Mouse (Mus musculus): ENCODE results near the gene Slc35d1. TPM values are rescaled to one million over a fixed set of nuclear protein-coding genes. Genes with fewer than 3 reads are reported as not detected.

Slc35d1 gene
- total RNA-seq (2014; fragmentation: Nextera tagmentation) (14.2 and 20.6 TPM in 2 replicates), total RNA-seq (2017) (5.0 and 5.6 TPM in 2 replicates)

DNA sequence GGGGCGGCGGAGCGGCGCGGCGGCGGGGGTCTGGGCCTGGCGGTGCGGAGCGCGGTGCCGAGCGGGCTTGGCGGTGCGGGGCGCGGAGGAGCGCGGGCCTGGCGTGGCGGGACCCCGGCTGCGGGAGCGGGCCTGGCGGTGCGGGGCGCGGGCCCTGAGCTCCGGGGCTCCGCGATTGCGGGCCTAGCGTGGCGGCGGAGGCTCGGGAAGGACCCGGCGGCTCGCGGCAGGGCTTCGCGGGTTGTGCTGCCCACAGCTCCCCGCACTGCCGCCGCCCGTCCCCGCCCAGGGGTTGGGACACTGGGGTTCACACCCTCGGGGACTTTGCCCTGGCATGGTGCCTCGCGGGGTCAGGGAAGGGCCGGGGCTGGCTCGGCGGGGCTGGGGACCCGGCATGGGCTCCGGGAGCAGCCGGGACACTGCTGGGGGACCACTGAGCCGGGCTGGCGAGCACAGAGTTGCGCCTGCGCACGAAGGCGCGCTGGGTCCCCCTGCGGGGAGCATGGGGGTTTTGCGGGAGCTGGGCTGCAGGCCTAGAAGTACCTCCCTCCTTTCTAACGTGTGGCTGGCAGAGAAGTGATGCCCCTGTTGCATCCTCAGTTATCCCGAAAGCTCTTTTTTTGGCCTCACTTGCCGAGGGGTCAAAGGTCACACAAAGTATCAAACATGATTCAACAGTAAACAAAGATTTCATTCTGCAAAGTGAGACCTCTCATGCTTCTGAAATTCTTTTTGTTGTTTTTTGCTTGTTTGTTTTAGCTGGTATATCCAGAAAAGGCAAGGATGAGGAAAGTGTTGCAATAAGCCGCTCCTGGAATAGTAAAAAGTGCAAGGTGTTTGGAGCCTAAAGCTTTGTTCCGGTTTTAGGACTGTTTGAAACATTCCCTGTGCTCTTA, at the start of gene Slc35d1:
Gene Slc35d1 (minus strand): TSS at position 240 of the 896 bp plus-strand sequence.
- peak; percentile 74 for ATAC-seq (replicated peaks; ENCODE audit: poor library complexity, severe bottlenecking)

DNA sequence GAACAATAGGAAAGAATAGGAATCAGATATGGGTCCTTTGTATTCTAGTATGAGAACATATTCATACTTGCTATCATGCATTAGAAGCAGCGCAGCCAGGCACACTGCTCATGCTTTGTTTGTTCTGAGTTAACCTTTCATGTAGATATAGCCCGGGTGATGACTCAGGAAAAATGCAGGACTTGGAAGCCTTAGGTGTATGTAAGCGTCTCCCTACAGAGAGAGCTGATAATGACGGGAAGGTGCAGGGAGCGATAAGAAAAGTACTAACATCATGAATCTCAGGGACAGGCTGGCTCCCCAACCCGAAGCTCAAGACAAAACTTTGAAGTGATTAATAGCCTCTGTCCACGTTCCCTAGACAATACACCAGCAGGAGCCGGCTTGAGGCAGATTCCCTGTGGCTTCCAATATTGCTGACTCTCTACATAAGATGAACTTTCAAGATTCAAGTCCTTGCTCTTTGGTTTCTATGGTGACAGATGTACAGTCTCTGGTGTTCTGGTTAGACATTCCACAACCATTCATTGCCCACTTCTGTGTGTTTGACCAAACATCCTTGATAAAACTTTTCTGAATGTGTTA, 48.9 kb upstream of the Slc35d1 start:
- no peak for ATAC-seq (replicated peaks; ENCODE audit: poor library complexity, severe bottlenecking)

DNA sequence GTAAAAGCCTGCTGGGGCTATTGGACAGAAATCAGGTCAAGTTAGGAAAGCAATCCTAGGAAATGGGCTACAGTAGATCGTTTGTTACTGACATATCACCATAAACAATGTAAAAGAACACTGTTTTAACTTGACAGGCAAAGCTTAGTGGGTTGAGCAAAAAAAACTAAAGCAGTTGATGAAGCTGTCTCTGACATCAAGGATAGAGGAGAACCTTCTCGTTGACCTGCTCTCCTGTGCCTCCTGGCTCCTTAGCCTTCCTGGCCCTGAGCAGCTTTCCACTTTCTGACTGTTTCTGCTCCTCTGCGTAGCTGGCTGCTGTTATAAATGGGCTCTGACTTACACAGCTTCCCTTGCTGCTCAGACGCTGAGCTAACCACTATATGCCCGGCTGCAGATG, 48.4 kb upstream of the Slc35d1 start:
- ATAC-seq (replicated peaks; ENCODE audit: poor library complexity, severe bottlenecking), result no peak

DNA sequence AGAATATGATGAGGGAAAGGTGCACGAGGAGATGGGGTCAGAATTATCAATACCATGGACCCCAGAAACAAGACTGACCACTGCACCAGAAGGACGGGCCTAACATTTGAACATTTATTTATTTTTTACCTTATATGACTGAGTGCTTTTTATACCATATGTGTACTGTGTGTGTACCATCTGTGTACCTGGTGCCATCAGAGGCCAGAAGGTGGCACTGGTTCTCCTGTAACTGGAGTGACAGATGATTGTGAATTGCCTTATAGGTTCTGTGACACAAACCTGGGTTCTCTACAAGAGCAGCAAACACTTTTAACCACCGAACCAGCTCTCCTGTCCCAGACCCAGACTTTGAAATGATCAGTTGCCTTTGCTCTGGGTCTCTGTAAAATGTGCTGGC, 43.9 kb upstream of the Slc35d1 start:
- no peak for ATAC-seq (replicated peaks; ENCODE audit: poor library complexity, severe bottlenecking)

DNA sequence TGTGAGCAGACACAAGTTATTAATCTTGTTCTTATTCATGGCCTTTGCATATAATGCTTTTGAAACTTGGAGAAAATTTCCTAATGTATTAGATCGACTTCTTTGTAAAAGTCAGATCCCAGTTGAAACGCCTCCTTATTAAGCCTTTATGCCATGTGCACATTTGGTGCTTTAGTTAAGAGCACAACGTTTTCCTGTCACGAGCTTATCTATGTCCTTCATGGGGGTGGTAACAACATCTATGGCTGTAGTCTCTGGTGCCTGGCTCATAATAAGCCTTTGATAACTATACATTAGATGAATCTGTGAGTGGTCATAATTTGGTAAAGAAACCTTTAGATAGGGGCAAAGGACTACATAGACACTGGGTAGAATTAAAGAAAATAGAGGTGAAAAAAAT, 38.9 kb upstream of the Slc35d1 start:
- no peak for ATAC-seq (replicated peaks; ENCODE audit: poor library complexity, severe bottlenecking)

DNA sequence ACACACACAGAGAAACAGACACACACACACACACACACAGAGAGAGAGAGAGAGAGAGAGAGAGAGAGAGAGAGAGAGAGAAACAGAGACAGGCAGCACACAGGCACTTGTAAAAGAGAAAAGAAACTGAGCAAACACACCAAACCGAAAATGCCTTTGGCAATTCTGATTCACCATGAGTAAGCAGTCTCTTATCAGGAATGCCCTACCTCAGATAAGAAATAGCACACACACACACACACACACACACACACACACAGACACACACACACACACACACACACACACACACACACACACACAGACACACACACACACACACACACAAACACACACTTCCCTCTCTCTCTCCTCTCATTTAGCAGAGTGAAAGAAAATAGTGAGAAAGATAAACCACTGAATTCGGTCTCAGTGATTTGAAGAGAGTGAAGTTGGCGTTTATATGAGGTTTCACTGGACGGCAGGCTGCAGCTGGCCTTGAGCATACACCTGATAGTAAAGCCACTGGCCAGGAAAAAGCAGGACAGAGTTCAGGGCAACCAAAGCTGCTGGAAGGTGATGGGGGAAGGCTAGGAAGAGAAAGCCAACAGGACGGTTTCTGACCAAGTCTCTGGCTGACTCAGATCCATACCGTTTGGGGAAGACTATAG, 34.6 kb upstream of the Slc35d1 start:
- no peak for ATAC-seq (replicated peaks; ENCODE audit: poor library complexity, severe bottlenecking)

DNA sequence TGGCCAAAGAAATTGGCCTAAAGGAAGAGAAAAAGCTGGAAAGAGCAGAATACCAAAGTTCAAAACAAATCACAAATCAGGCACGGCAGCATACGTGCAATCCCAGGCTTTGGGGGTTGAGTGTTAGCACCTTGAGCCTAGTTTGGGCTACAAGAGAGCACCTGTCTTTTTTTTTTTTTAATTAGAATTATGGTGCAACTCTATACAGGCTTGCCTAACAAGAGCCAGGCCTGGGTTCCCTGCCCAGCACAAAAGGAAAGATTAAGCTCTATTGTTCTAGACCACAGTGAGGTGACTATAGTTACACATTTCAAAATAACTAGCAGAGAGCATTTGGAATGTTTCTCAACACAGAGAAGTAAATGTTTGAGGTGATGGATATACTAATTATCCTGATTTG, 32.8 kb upstream of the Slc35d1 start:
- ATAC-seq (replicated peaks; ENCODE audit: poor library complexity, severe bottlenecking), result no peak

DNA sequence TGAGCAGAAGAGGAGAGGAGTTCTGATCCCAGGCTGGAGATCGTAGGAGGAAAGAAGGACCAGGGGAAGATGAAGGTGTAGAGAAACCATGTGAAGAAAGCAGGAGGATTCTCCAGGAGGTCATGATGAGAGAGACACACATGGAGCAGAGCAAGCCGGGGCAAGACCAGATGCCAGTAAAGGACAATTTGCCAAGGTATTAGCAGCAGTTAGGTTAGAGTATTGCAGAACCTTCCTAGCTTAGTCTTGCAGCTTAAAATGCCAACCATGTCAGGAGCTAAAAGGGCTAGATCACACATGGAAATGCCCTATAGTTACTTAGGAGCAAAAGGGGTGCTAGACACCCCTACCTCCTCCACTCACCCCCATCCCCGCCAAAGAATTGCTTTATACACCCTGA, 32.3 kb upstream of the Slc35d1 start:
- ATAC-seq (replicated peaks; ENCODE audit: poor library complexity, severe bottlenecking), result no peak

DNA sequence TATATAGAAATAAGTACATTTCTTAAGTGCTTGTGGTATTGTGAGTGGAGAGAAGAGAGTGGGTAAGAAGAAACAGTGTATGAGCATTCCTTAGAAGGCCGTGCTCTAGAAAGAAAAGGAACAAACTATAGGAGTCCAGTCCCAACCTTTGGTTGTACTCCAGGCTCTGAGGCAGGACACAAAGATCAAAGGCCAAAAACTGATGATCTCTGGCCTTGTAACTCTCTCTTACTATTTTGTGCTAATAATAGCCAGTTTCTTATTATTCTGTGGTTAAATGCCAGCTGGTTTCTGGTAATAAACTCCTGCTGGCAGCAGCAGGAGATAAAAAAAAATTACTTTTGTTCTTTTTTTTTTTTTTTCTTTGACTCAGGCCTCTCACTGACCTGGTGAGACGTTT, 17.2 kb upstream of the Slc35d1 start:
- ATAC-seq (replicated peaks; ENCODE audit: poor library complexity, severe bottlenecking), result no peak

DNA sequence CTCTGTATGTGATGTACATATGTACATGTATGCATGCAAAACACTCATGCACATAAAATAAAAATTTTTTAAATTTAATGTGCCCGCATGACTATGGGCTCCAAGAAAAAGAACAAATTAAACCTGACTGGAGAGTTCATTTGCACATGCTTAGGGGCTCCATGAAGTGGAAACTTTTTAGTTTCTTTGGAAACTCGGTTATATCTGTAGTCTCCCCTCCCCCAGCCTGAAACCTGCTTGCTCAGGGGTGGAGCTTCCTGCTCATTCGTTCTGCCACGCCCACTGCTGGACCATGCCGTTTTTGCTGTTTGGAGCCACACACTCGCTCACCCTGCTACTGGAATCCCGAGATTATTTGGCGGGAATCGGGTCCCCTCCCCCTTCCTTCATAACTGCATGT, 7.9 kb upstream of the Slc35d1 start:
- ATAC-seq (replicated peaks; ENCODE audit: poor library complexity, severe bottlenecking), result no peak

DNA sequence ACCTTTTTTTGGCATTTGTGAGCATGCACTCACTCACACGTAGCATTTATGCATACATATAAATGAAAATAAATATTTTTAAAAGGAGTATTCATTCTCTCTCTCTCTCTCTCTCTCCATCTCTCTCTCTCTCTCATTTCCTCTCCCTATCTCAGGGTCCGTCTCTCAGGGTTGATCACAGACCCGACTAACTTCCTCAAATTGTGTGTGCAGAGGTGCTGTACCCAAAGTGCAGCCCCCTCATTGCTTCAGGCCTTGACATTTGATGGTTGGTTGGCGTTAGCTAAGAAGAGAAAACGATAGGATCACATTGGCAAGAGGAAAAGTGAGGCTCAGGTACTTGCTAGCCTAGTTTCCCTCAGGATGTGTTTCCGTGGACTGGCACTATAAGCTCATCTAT, 6.8 kb upstream of the Slc35d1 start:
- peak; percentile 84 for ATAC-seq (replicated peaks; ENCODE audit: poor library complexity, severe bottlenecking)

DNA sequence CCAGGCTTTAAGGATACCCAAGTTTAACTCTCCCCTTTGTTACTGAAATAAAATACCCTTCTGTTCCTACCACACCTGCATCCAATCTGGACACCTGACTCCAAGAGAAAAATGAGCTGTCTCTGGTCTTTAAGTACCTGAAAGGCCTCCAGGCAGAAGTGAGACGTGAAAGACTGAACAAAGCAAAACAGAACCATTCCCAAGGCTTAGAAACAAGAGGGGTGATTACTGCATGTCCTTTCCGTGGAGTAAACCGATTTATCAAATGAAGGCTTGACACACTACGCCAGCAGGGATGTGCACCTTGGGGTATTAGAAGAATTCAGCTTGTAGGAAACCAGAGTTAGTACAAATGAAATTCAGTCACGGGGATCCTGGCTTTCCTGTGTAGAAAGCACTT, 4.0 kb upstream of the Slc35d1 start:
- no peak for ATAC-seq (replicated peaks; ENCODE audit: poor library complexity, severe bottlenecking)

DNA sequence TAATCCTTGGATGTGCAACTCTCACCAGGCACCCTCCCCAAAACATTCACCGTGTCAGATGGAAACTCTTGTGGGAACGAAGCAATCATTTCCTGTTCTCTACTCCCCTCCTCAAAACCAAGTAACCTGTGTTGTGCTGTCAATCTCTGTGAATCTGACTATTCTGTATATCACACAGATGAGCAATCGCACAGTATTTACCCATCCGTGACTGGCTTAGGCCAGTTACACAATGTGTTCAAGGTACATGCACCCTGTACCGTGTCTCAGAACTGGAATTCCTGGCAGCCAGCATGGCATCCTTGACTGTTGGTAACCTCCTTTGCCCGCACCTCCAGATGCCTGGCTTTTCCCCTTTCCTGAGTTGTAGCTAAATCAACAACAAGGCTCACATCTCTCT, 1.1 kb upstream of the Slc35d1 start:
- ATAC-seq (replicated peaks; ENCODE audit: poor library complexity, severe bottlenecking), result peak; percentile 13

DNA sequence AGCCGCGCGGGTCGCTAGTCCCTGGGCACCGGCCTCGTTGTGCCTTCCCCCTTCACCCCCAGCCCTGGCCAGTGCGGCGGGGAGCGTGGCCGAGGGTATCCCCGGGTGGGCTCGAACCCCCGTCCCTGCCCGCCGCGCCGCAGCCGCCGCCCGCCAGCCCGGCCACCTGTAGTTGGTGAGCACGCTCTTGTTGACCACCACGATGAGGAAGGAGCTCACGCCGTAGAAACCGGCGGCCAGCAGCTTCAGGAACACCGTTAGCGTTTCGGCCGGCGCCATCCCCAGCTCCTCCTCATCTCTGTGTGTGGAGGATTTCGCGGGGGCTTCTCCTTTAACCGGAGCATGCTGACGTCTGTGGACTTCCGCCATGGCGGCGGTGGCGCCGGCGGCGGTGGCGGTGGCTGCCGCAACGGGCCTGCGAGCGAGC, 453 bp downstream of the Slc35d1 start:
- peak; percentile 73 for ATAC-seq (replicated peaks; ENCODE audit: poor library complexity, severe bottlenecking)

DNA sequence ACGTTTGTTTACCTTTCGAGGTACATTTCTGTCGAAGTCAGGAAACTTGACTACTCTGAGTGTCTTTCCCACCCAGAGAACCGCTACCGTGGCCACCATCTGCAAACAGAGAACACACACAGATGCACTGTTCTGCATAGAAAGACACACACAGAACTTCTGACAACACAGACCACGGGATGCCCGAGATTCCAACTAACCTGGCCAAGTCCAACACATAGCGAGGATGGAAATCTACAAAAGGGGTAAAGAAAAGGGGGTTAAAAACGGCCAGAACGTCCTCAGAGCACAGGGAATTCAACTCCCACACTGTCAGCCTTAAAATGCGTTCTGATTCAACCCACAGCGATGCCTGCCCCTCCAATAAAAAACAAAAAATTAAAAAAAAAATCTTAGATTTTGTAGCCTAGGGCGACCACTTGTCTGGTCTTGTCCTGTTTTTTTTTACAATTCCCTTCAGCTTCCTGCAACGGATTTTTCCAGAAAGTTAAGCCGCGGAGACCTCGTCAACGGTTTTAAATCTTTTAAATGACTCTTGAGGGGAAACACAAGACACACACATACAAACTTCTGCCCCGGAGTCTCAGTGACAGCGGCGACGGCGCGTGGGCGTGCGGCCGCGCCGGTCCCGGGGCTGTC, 986 bp downstream of the Slc35d1 start:
- no peak for ATAC-seq (replicated peaks; ENCODE audit: poor library complexity, severe bottlenecking)

DNA sequence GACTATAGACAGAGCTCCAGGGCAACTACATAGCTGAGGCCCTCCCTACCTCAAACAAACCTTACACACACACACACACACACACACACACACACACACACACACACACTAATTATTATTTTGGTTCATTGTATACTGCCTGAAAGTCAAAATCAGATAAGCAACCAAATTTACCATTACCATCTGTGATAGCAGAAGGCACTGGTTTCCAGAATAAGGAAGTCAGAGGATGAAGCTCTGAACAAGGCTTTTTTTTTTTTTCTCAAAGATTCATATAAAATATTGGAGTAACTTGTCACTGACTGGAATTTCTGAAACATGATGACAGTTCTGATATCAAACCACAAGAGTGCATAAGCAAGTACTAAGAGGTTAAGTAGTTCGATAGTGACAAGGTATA, 6.4 kb downstream of the Slc35d1 start:
- ATAC-seq (replicated peaks; ENCODE audit: poor library complexity, severe bottlenecking), result no peak

DNA sequence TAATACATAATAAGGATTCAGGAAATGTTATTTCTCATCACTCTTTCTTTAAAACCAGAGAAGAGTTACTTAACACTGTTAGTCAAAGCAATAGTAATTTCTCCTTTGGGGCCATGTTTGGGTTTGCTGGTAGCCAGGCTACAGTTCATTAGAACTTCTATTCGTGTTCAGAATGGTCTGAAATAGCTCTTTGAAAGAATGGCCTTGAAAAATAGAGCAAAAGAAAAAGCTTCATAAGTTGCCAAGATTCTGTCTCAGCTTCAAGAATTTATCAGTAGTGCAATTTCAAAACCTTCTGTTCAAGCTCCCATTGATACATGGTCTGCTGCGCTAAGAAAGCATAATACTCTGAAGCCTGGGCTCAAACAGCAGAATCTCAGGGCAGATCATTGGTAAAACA, 11.3 kb downstream of the Slc35d1 start:
- ATAC-seq (replicated peaks; ENCODE audit: poor library complexity, severe bottlenecking), result no peak

DNA sequence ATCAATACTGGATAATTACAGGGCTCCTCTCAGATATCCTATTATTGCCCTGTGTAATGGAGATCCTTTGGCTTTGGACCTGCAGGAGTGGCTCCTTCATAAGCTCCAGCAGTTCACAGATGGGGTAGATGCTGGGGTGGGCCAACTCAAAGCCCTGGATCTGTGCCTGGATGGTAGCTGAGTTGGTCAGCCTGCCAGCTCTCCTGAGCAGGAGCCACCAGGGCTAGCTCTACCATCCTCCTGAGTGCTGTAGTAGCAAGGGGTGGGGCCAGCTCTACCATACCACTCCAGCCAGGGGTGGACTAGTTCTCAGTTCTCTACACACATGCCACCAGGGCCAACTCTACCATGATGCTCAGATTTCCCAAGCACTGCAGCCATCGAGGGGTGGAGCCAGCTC, 14.9 kb downstream of the Slc35d1 start:
- ATAC-seq (replicated peaks; ENCODE audit: poor library complexity, severe bottlenecking), result no peak

DNA sequence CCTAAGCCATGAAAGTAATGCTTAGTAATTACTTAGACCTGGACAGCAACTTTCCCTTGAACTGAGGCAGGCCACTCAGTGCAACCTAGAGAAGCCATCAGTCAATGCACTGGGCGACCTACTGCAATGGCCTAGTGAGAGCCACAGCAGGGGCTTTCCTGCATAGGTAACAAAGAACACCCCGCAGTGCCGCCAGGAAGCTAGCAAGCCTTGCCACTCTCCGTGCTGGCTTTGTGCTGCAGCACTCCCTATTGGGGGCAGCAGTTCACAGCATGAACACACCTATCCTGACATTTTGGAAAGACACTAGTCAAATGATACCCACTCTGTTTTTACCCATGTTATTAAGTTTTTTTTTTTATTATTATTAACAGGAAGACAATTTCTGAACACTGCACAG, 15.9 kb downstream of the Slc35d1 start:
- no peak for ATAC-seq (replicated peaks; ENCODE audit: poor library complexity, severe bottlenecking)

DNA sequence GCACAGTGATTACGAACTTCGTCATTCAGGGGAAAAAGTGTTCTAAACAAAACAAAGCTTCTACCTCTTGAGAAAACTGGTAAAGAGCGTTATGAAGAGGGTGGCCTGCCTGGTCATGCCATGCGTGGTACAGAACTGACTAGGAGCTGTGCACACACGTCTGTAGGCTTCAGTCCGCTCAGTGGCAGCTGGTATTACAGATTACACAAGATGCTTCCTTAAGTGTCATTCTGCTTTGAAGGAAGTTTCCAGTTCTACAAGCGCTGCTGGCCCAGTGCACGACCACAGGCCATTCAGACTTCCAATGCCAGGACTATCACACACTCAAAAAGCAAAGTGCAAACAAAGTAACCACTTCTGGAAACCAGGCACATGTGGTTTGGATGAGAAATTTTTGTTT, 17.6 kb downstream of the Slc35d1 start:
- ATAC-seq (replicated peaks; ENCODE audit: poor library complexity, severe bottlenecking), result 0 out of 2 replicates have a peak, but pooled peaks have one; percentile 22

DNA sequence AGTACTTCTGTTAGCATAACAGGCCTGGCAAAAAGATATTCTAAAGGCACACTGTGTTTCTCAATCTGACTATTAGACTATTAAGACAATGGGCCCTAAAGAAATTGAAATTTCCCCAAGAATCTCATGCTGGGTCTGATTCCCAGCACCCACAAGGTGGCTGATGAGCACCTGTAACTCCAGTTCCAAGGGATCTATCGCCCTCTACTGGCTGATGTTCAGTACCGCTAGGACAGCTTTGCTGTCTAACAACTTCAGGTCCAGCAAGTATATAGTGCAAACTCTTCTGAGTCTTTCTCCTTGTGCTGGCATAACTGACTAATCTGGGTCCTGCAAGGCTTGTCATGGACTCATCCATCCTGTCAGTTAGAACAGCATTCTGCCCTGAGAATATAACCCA, 22.5 kb downstream of the Slc35d1 start:
- ATAC-seq (replicated peaks; ENCODE audit: poor library complexity, severe bottlenecking), result no peak

Data from granulocyte monocyte progenitor cell, adult 5-6 weeks (primary cell).